Mouse (Mus musculus): Measurements from ENCODE around the gene Timm8a2. TPM values are rescaled to one million over a fixed set of nuclear protein-coding genes. Genes with fewer than 3 reads are reported as not detected.

Timm8a2 gene
- total RNA-seq, 4 experiments from 2014 or later, result 0.44 TPM; not detected in 3

Other genes starting within 250 kb of the Timm8a2 start
- gene Dock9, start 236.8 kb upstream of the Timm8a2 start, total RNA-seq (2022), result 10 to 100 TPM; 80.7 to 83.1 (median 81.8) TPM
- gene Ubac2, start 156.1 kb upstream of the Timm8a2 start, total RNA-seq (2022), result 10 to 100 TPM; 32.5 to 38.1 (median 34.9) TPM
- not detected for gene Gpr18, start 118.9 kb upstream of the Timm8a2 start, total RNA-seq (2022)
- 1 to 10 TPM in 2 of 4 experiments, under 1 TPM in 2; 0.44 to 2.6 (median 1.2) TPM for gene Gpr183, start 69.5 kb upstream of the Timm8a2 start, total RNA-seq (2022)
- 100 to 1,000 TPM; 104 to 118 (median 107) TPM for gene Tm9sf2, start 72.4 kb downstream of the Timm8a2 start, total RNA-seq (2022)
- 10 to 100 TPM; 25.2 to 32.9 (median 27.3) TPM for gene Clybl, start 147.0 kb downstream of the Timm8a2 start, total RNA-seq (2022)

Data from left cerebral cortex, adult 8-10 months (tissue).